Mouse (Mus musculus) hematopoietic stem cell, adult 5-6 weeks (primary cell): Measurements from ENCODE around the gene Gcsh. TPM values are rescaled to one million over a fixed set of nuclear protein-coding genes. Genes with fewer than 3 reads are reported as not detected.

ENCODE experiments used
- ATAC-seq, 2 experiments: fragments of 125-278 bp in 1 of 2; replicated peaks in 1 of 2; 2 replicates each; pipeline ENCODE4 v1.8.0; 2016 to 2017; ENCODE audit warnings: inconsistent platforms in 2 of 2, mild to moderate bottlenecking in 2 of 2, moderate number of reproducible peaks in 2 of 2, low read depth in 1 of 2, moderate TSS enrichment in 1 of 2; ENCODE audit not compliant: low FRiP score in 2 of 2, poor library complexity in 2 of 2, severe bottlenecking in 2 of 2, insufficient read depth in 1 of 2, low TSS enrichment in 1 of 2
- total RNA-seq: library from RNA; stranded (forward); fragments of 172-1452, 232-1000 nt; gene quantifications from 2 replicates; pipeline ENCODE4 v1.2.3, GENCODE M21; 2017

Gene Gcsh
- total RNA-seq, 1 experiment from 2014 or later: 72.6 TPM

GRCm38 (mm10) chr8:116991241-116991640 is 2.1 kb downstream of the Gcsh start:
- ATAC-seq: no peak

- no peak for ATAC-seq
These were observed 3.5 kb downstream of the Gcsh start for GRCm38 (mm10) chr8:116989842-116990241.

- ATAC-seq: peak; percentile 36 to 48; a peak in 3 of 4 replicates
These were observed 13.2 kb downstream of the Gcsh start for GRCm38 (mm10) chr8:116980117-116980516.

- peak; percentile 90 to 94 for ATAC-seq
These were observed 14.6 kb downstream of the Gcsh start, which contains the start of gene 1700030J22Rik for GRCm38 (mm10) chr8:116978631-116979256. 1700030J22Rik (minus strand) TSS chr8:116978959.

GRCm38 (mm10) chr8:116978052-116978451 is 15.3 kb downstream of the Gcsh start:
- no peak; a peak in 1 of 4 replicates for ATAC-seq

- no peak for ATAC-seq
These were observed 17.7 kb downstream of the Gcsh start for GRCm38 (mm10) chr8:116975606-116976005.

- no peak for ATAC-seq
These were observed 18.3 kb downstream of the Gcsh start for GRCm38 (mm10) chr8:116975066-116975465.

GRCm38 (mm10) chr8:116969531-116969930 is 23.8 kb downstream of the Gcsh start:
- no peak for ATAC-seq

GRCm38 (mm10) chr8:116954415-116954814 is 38.9 kb downstream of the Gcsh start:
- ATAC-seq: no peak

- ATAC-seq: 0 out of 4 replicates have a peak, but pooled peaks of 1 of the 2 experiments have one; percentile 17
These were observed 40.9 kb downstream of the Gcsh start for GRCm38 (mm10) chr8:116952428-116952827.

GRCm38 (mm10) chr8:116951778-116952177 is 41.6 kb downstream of the Gcsh start:
- ATAC-seq: no peak

- no peak for ATAC-seq
These were observed 42.0 kb downstream of the Gcsh start for GRCm38 (mm10) chr8:116951369-116951768.

GRCm38 (mm10) chr8:116947589-116947988 is 45.7 kb downstream of the Gcsh start:
- no peak for ATAC-seq

- ATAC-seq: no peak
These were observed 46.5 kb downstream of the Gcsh start for GRCm38 (mm10) chr8:116946851-116947250.

GRCm38 (mm10) chr8:116946268-116946838 is 47.0 kb downstream of the Gcsh start:
- peak; percentile 17 to 27; a peak in 3 of 4 replicates for ATAC-seq

- no peak for ATAC-seq
These were observed 48.0 kb downstream of the Gcsh start for GRCm38 (mm10) chr8:116945169-116945910.

GRCm38 (mm10) chr8:116944385-116944696 is 49.0 kb downstream of the Gcsh start:
- no peak; a peak in 1 of 4 replicates for ATAC-seq
